Mouse (Mus musculus) CH12.LX (cell line): ENCODE measurements around the gene Gm15319. TPM values are rescaled to one million over a fixed set of nuclear protein-coding genes. Genes with fewer than 3 reads are reported as not detected.
"Not testable (repeated sequence)": the region's sequence is repeated elsewhere in the genome, so short reads cannot be mapped to it uniquely, and the experiment has no call there.

ENCODE experiments used
- DNase-seq: peaks from one replicate; pipeline ENCODE4 v3.0.0-alpha.2; 2013; ENCODE audit errors: extremely low read depth
- H3K27ac ChIP-seq: 2 replicates; pipeline ENCODE4 v1.5.1; 2012; ENCODE audit warnings: low read depth, mild to moderate bottlenecking, control low read depth, moderate library complexity; ENCODE audit not compliant: insufficient read depth
- H3K27me3 ChIP-seq: replicated peaks from 2 replicates; pipeline ENCODE3; 2012; ENCODE audit warnings: inconsistent platforms
- H3K36me3 ChIP-seq, 2 experiments: replicated peaks in 1 of 2; 2 replicates each; pipeline versions ENCODE3 to v1.6.1; 2012; ENCODE audit warnings: inconsistent platforms in 1 of 2, low read length in 1 of 2, mild to moderate bottlenecking in 1 of 2, mixed read lengths in 1 of 2, moderate library complexity in 1 of 2; ENCODE audit not compliant: control insufficient read depth in 1 of 2, insufficient read depth in 1 of 2
- H3K4me1 ChIP-seq, 2 experiments: 2 replicates each; pipeline ENCODE4 v1.6.1; 2012; ENCODE audit warnings: inconsistent platforms in 1 of 2, moderate library complexity in 1 of 2; ENCODE audit not compliant: insufficient read depth in 2 of 2, control insufficient read depth in 1 of 2
- H3K4me2 ChIP-seq: 2 replicates; pipeline ENCODE4 v1.6.1; 2012; ENCODE audit warnings: low read depth, mild to moderate bottlenecking, control low read depth; ENCODE audit not compliant: poor library complexity, insufficient read depth, severe bottlenecking
- H3K4me3 ChIP-seq, 3 experiments: fragments of 150-350 bp in 1 of 3; sonication (generic) in 1 of 3; replicated peaks in 1 of 3; 2 replicates each; pipeline versions ENCODE3 to v1.5.1; 2011 to 2012; ENCODE audit warnings: low read depth in 2 of 3, low read length in 2 of 3, mild to moderate bottlenecking in 2 of 3, moderate library complexity in 2 of 3, control low read depth in 1 of 3, improper control_type of control experiment in 1 of 3, inconsistent platforms in 1 of 3, mixed read lengths in 1 of 3; ENCODE audit not compliant: poor library complexity in 1 of 3
- H3K79me2 ChIP-seq: replicated peaks from 2 replicates; pipeline ENCODE4 v1.6.1; 2012; ENCODE audit warnings: mild to moderate bottlenecking, moderate library complexity; ENCODE audit not compliant: control insufficient read depth, poor library complexity, insufficient read depth, severe bottlenecking; ENCODE audit errors: extremely low read depth
- H3K9ac ChIP-seq: 2 replicates; pipeline ENCODE4 v1.6.1; 2012; ENCODE audit warnings: low read depth, mild to moderate bottlenecking, control low read depth, moderate library complexity; ENCODE audit not compliant: insufficient read depth
- H3K9me3 ChIP-seq: replicated peaks from 2 replicates; pipeline ENCODE3; 2012; ENCODE audit warnings: low read length, inconsistent platforms, mixed read lengths
- dilution Hi-C: fragments of 300-500 bp; cut with MboI; formaldehyde crosslinking; loops from 2 replicates; pipeline ENCODE4 v1.14.3; 2020; ENCODE audit warnings: low sequenced_read_pairs; ENCODE audit not compliant: extremely low pct_unique_long_range_greater_than_20kb, extremely low pct_ligation_motif_present
- in situ Hi-C: fragments of 300-500 bp; cut with MboI; formaldehyde crosslinking; loops from 3 replicates; pipeline ENCODE4 v1.14.3; 2019; ENCODE audit warnings: low sequenced_read_pairs, low pct_ligation_motif_present, low pct_unique_long_range_greater_than_20kb, mixed read lengths
- polyA plus RNA-seq: library from polyadenylated mRNA; unstranded; fragments of >175 nt; gene quantifications from 2 replicates; pipeline ENCODE4 v1.2.1, GENCODE M21; 2012; ENCODE audit warnings: low read depth; ENCODE audit not compliant: insufficient read length
- total RNA-seq, 2 experiments: library from RNA; depleted of rRNA; stranded (reverse); fragments of 300-350 nt in 1 of 2; fragments of >200 nt in 1 of 2; gene quantifications; 2 replicates each; pipeline ENCODE4 v1.2.3; 2012 to 2014

Gene Gm15319
- total and polyA plus RNA-seq, 3 experiments = not detected

DNA sequence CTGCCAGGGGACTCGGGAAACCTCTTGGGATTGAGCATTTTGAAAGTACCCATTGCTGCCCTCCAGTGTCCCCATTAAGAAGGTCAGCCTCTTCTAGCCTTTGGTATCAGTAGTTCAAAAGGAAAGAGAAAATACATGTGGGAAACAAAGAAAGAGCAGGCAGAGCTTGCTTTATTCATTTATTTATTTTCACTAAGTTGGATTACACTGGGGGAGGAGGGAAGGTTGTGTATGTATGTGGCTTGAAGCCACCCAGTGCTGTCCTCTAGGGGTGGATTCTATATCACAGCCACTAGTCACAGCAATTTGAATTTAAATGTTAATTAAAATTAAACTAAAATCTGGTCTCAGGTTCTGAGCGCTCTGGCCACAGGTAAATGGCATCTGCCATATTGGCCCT is 22.0 kb upstream of the Gm15319 start:
- H3K4me1 ChIP-seq, dilution Hi-C loops, H3K36me3 ChIP-seq, H3K27ac ChIP-seq, DNase-seq, H3K9me3 ChIP-seq, H3K4me2 ChIP-seq, H3K4me3 ChIP-seq, H3K9ac ChIP-seq, H3K27me3 ChIP-seq, H3K79me2 ChIP-seq, in situ Hi-C loops: not testable (repeated sequence)

DNA sequence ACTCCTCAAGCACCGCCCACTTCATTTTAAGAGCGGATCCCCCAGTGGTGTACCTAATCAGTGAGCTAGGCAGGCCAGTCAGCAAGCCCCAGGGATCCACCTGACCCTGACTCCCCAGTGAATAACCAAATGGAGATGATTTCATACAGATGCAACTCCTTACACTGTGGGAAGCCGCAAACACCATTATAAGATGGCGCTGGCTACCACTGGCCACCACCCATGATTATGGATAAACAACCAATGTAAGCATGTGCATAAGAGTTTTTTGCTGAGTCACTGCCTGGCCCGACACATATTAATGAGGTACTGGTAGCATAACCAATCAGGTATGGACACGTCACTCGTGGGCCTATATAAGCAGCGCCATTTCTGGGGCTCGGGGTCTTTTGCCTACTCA is 21.1 kb upstream of the Gm15319 start:
- dilution Hi-C loops, H3K27me3 ChIP-seq, H3K36me3 ChIP-seq, DNase-seq, H3K9ac ChIP-seq, H3K79me2 ChIP-seq, H3K4me1 ChIP-seq, H3K27ac ChIP-seq, in situ Hi-C loops, H3K4me3 ChIP-seq, H3K4me2 ChIP-seq, H3K9me3 ChIP-seq: not testable (repeated sequence)

DNA sequence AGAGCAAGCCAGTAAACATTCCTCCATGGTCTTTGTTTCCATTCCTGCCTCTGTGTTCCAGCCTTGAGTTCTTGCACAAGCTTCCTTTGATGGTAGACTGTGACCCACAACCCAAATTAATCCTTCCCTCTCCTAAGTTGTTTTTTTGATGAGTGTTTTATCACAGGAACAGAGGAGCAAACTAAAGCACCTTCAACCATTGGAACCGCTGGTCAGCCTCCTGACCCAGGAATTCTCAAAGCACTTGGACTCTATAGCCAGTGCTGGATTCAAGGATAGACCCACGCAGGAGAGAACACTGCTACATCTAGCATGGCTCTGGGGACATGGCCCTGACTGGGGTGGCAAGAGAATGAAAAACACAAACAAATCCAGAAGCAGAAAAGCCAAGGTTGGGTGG is 19.1 kb upstream of the Gm15319 start:
- H3K9ac ChIP-seq, DNase-seq, H3K27ac ChIP-seq, H3K4me3 ChIP-seq, H3K4me2 ChIP-seq, H3K36me3 ChIP-seq, H3K27me3 ChIP-seq, H3K9me3 ChIP-seq, H3K79me2 ChIP-seq, dilution Hi-C loops, in situ Hi-C loops, H3K4me1 ChIP-seq: not testable (repeated sequence)

DNA sequence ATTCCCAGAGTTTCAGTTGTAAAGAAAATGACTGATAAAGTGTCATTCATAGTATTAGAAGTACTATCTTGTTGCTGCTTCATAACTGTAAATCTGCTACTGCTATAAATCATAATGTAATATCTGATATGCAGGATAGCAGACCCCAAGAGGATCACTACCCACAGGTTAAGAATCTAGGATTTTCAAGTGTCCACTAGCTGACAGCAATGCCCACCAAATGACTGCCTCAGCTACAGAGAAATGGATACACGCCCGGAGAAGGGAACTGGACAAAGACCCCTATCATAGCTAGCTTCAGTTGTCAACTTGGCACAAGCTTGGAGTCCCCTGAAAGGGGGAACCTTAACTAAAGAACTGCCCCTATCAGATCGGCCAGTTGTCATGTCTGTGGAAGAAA is 18.6 kb upstream of the Gm15319 start:
- in situ Hi-C loops, dilution Hi-C loops, H3K36me3 ChIP-seq, H3K9ac ChIP-seq, H3K4me3 ChIP-seq, H3K27ac ChIP-seq, DNase-seq, H3K79me2 ChIP-seq, H3K4me1 ChIP-seq, H3K27me3 ChIP-seq, H3K9me3 ChIP-seq, H3K4me2 ChIP-seq: not testable (repeated sequence)

DNA sequence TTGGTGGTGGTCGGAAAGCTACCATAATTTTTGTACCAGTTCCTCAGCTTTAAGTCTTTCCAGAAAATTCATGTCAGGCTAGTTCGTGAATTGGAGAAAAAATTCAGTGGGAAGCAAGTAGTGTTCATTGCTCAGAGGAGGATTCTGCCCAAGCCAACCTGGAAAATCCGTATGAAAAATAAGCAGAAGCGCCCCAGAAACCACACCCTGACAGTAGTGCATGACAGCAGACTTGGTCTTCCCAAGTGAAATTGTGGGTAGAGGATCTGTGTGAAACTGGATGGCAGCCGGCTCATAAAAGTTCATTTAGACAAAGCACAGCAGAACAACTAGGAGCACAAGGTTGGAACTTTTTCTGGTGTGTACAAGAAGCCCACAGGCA is 18.2 kb upstream of the Gm15319 start:
- H3K4me3 ChIP-seq, dilution Hi-C loops, H3K4me1 ChIP-seq, DNase-seq, H3K27me3 ChIP-seq, H3K9ac ChIP-seq, H3K36me3 ChIP-seq, H3K9me3 ChIP-seq, H3K79me2 ChIP-seq, in situ Hi-C loops, H3K4me2 ChIP-seq, H3K27ac ChIP-seq: not testable (repeated sequence)

- H3K9ac ChIP-seq, H3K9me3 ChIP-seq, H3K27ac ChIP-seq, H3K27me3 ChIP-seq, in situ Hi-C loops, H3K36me3 ChIP-seq, H3K79me2 ChIP-seq, DNase-seq, dilution Hi-C loops, H3K4me2 ChIP-seq, H3K4me3 ChIP-seq, H3K4me1 ChIP-seq: not testable (repeated sequence)
Observed at GRCm38 (mm10) chr8:20380590-20381238, 17.7 kb upstream of the Gm15319 start.
